Mouse (Mus musculus) liver, adult 2 months (tissue): ENCODE measurements around the gene Creb3l2. TPM values are rescaled to one million over a fixed set of nuclear protein-coding genes. Genes with fewer than 3 reads are reported as not detected.

Source experiments
- DNase-seq: peaks from one replicate; pipeline ENCODE4 v3.0.0-alpha.2; 2011; ENCODE audit warnings: low read depth, low spot score; ENCODE audit errors: extremely low read depth
- H3K27ac ChIP-seq: fragments of 200-500 bp; replicated peaks from 2 replicates; pipeline ENCODE4 v1.5.1; 2012; ENCODE audit warnings: low read depth, mild to moderate bottlenecking, control low read depth, inconsistent platforms, low read length; ENCODE audit not compliant: insufficient read depth
- H3K27me3 ChIP-seq: fragments of 200-500 bp; 2 replicates; pipeline ENCODE4 v1.6.1; 2012; ENCODE audit warnings: mild to moderate bottlenecking, moderate library complexity, low read length, inconsistent platforms; ENCODE audit not compliant: control insufficient read depth, insufficient read depth
- H3K36me3 ChIP-seq: fragments of 200-500 bp; 2 replicates; pipeline ENCODE4 v1.6.1; 2012; ENCODE audit warnings: low read length, inconsistent platforms; ENCODE audit not compliant: control insufficient read depth, insufficient read depth
- H3K4me1 ChIP-seq: fragments of 200-500 bp; 2 replicates; pipeline ENCODE4 v1.6.1; 2011; ENCODE audit warnings: low read length; ENCODE audit not compliant: control insufficient read depth, insufficient read depth
- H3K4me3 ChIP-seq: fragments of 200-500 bp; 2 replicates; pipeline ENCODE4 v1.5.1; 2011; ENCODE audit warnings: low read depth, mild to moderate bottlenecking, control low read depth, low read length, moderate library complexity; ENCODE audit not compliant: insufficient read depth
- H3K79me2 ChIP-seq: fragments of 200-500 bp; 2 replicates; pipeline ENCODE4 v1.6.1; 2012; ENCODE audit warnings: inconsistent platforms, mild to moderate bottlenecking, low read length, moderate library complexity; ENCODE audit not compliant: control insufficient read depth, insufficient read depth
- H3K9ac ChIP-seq: fragments of 200-500 bp; 2 replicates; pipeline ENCODE4 v1.6.1; 2012; ENCODE audit warnings: low read depth, mild to moderate bottlenecking, control low read depth, inconsistent platforms, low read length
- CTCF ChIP-seq: fragments of 200-500 bp; IDR thresholded peaks from 2 replicates; pipeline ENCODE4 v1.5.1; 2011; ENCODE audit warnings: low read depth, low read length, control low read depth
- POLR2A ChIP-seq: fragments of 200-500 bp; IDR thresholded peaks from 2 replicates; pipeline ENCODE4 v1.6.1; 2011; ENCODE audit warnings: low read length, control low read depth; ENCODE audit not compliant: insufficient read depth; ENCODE audit errors: extremely low read depth
- WGBS: fragments of 180-500 bp; shearing (Covaris S2); methylation state at CpG from one replicate; pipeline ENCODE4 v1.1.7; 2018; 5-methylcytosine and 5-hydroxymethylcytosine counted together
- polyA plus RNA-seq: library from polyadenylated mRNA; depleted of rRNA; stranded (reverse); fragments of >200 nt; gene quantifications from 2 replicates; pipeline ENCODE4 v1.2.3, GENCODE M21; 2012
- total RNA-seq: library from RNA; depleted of rRNA; stranded (reverse); fragments of >200 nt; gene quantifications from 2 replicates; pipeline ENCODE4 v1.2.3, GENCODE M21; 2014

Gene Creb3l2
- total and polyA plus RNA-seq, 2 experiments: 2.7 to 6.6 TPM

- TF ChIP-seq CTCF (no peak), POLR2A (no peak)
- no peaks in the 10 kb centered on the region for H3K79me2 ChIP-seq
- no peak overlapping the region for H3K4me3 ChIP-seq
- DNase-seq: no peak
- H3K36me3 ChIP-seq: no peaks in the 10 kb centered on the region
- H3K27me3 ChIP-seq: no peaks in the 10 kb centered on the region
- no peak overlapping the region for H3K9ac ChIP-seq
- H3K27ac ChIP-seq: no peak overlapping the region
- no peaks in the 10 kb centered on the region for H3K4me1 ChIP-seq
- 86% methylated on average over 3 of the region's 3 CpGs for WGBS
Observed at GRCm38 (mm10) chr6:37325076-37325475, 116.9 kb downstream of the Creb3l2 start.

- 90% methylated on average over 7 of the region's 7 CpGs for WGBS
Observed at GRCm38 (mm10) chr6:37322641-37323040, 119.3 kb downstream of the Creb3l2 start.

GRCm38 (mm10) chr6:37322088-37322487 is 119.9 kb downstream of the Creb3l2 start:
- Histone ChIP-seq H3K9ac (no peak overlapping the region), H3K4me1 (no peaks in the 10 kb centered on the region), H3K27me3 (no peaks in the 10 kb centered on the region), H3K4me3 (no peak overlapping the region), H3K27ac (no peak overlapping the region), H3K79me2 (no peaks in the 10 kb centered on the region), H3K36me3 (no peaks in the 10 kb centered on the region)
- TF ChIP-seq CTCF: no peak
- TF ChIP-seq POLR2A: no peak
- no peak for DNase-seq
- 93% methylated on average over 9 of the region's 9 CpGs for WGBS

More at GRCm38 (mm10) chr6:37322641-37323040, 119.3 kb downstream of the Creb3l2 start:
- no peak overlapping the region for H3K4me3 ChIP-seq
- TF ChIP-seq POLR2A: no peak
- TF ChIP-seq CTCF: no peak
- no peaks in the 10 kb centered on the region for H3K79me2 ChIP-seq
- no peak for DNase-seq
- no peaks in the 10 kb centered on the region for H3K36me3 ChIP-seq
- no peaks in the 10 kb centered on the region for H3K4me1 ChIP-seq
- no peak overlapping the region for H3K9ac ChIP-seq
- H3K27ac ChIP-seq: no peak overlapping the region
- no peaks in the 10 kb centered on the region for H3K27me3 ChIP-seq

- TF ChIP-seq CTCF: no peak
- TF ChIP-seq POLR2A: no peak
- no peak overlapping the region for H3K9ac ChIP-seq
- H3K79me2 ChIP-seq: no peaks in the 10 kb centered on the region
- no peaks in the 10 kb centered on the region for H3K27me3 ChIP-seq
- H3K27ac ChIP-seq: no peak overlapping the region
- no peak overlapping the region for H3K4me3 ChIP-seq
- 91% methylated on average over 5 of the region's 5 CpGs for WGBS
- DNase-seq: no peak
- no peaks in the 10 kb centered on the region for H3K36me3 ChIP-seq
- H3K4me1 ChIP-seq: no peaks in the 10 kb centered on the region
Observed at GRCm38 (mm10) chr6:37317904-37318303, 124.0 kb downstream of the Creb3l2 start.

- no peak overlapping the region for H3K4me3 ChIP-seq
- H3K27ac ChIP-seq: no peak overlapping the region
- H3K36me3 ChIP-seq: no peaks in the 10 kb centered on the region
- no peak overlapping the region for H3K9ac ChIP-seq
- H3K79me2 ChIP-seq: no peaks in the 10 kb centered on the region
- H3K27me3 ChIP-seq: no peaks in the 10 kb centered on the region
- TF ChIP-seq POLR2A (no peak), CTCF (no peak)
- DNase-seq: no peak
- H3K4me1 ChIP-seq: no peaks in the 10 kb centered on the region
Observed at GRCm38 (mm10) chr6:37315440-37315839, 126.5 kb downstream of the Creb3l2 start.

- H3K36me3 ChIP-seq: no peaks in the 10 kb centered on the region
- H3K27me3 ChIP-seq: no peaks in the 10 kb centered on the region
- WGBS: 91% methylated on average over 4 of the region's 4 CpGs
- H3K9ac ChIP-seq: no peak overlapping the region
- H3K27ac ChIP-seq: no peak overlapping the region
- DNase-seq: no peak
- H3K4me3 ChIP-seq: no peak overlapping the region
- no peak for TF ChIP-seq CTCF
- TF ChIP-seq POLR2A: no peak
- no peaks in the 10 kb centered on the region for H3K79me2 ChIP-seq
- no peaks in the 10 kb centered on the region for H3K4me1 ChIP-seq
Observed at GRCm38 (mm10) chr6:37310601-37311000, 131.3 kb downstream of the Creb3l2 start.
